Mouse (Mus musculus) CD8-positive naive resting alpha-beta T cell, adult 2 months (primary cell): ENCODE measurements around the gene Zfp704.

ENCODE experiments used
- DNase-seq, 2 experiments: peaks; one replicate each; pipeline ENCODE4 v3.0.0; 2022; ENCODE audit warnings: low read depth in 2 of 2, low spot score in 2 of 2

Zfp704 gene

GRCm38 (mm10) chr3:9520051-9520727, 89.7 kb downstream of the Zfp704 start:
- DNase-seq = peak; percentile 13 to 48

- no peak for DNase-seq
Measured at GRCm38 (mm10) chr3:9519491-9519890, 90.4 kb downstream of the Zfp704 start.

- DNase-seq = no peak
Measured at GRCm38 (mm10) chr3:9518936-9519335, 90.9 kb downstream of the Zfp704 start.

- DNase-seq = no peak
Measured at GRCm38 (mm10) chr3:9516119-9516855, 93.6 kb downstream of the Zfp704 start.

GRCm38 (mm10) chr3:9515527-9515926, 94.4 kb downstream of the Zfp704 start:
- DNase-seq = no peak

GRCm38 (mm10) chr3:9513703-9514110, 96.2 kb downstream of the Zfp704 start:
- no peak for DNase-seq

GRCm38 (mm10) chr3:9512199-9512598, 97.7 kb downstream of the Zfp704 start:
- no peak for DNase-seq

- DNase-seq = no peak
Measured at GRCm38 (mm10) chr3:9505692-9506211, 104.1 kb downstream of the Zfp704 start.

- no peak for DNase-seq
Measured at GRCm38 (mm10) chr3:9504371-9504770, 105.5 kb downstream of the Zfp704 start.

GRCm38 (mm10) chr3:9500725-9501124, 109.2 kb downstream of the Zfp704 start:
- DNase-seq = no peak

GRCm38 (mm10) chr3:9499994-9500553, 109.8 kb downstream of the Zfp704 start:
- DNase-seq = no peak

GRCm38 (mm10) chr3:9499489-9499888, 110.4 kb downstream of the Zfp704 start:
- no peak for DNase-seq

GRCm38 (mm10) chr3:9497260-9497659, 112.6 kb downstream of the Zfp704 start:
- no peak for DNase-seq

- no peak for DNase-seq
Measured at GRCm38 (mm10) chr3:9491766-9492283, 118.1 kb downstream of the Zfp704 start.

- no peak for DNase-seq
Measured at GRCm38 (mm10) chr3:9487644-9488043, 122.2 kb downstream of the Zfp704 start.

- DNase-seq = no peak
Measured at GRCm38 (mm10) chr3:9485506-9485905, 124.4 kb downstream of the Zfp704 start.

- DNase-seq = no peak
Measured at GRCm38 (mm10) chr3:9481956-9482355, 127.9 kb downstream of the Zfp704 start.

- DNase-seq = no peak
Measured at GRCm38 (mm10) chr3:9481358-9481757, 128.5 kb downstream of the Zfp704 start.

- no peak for DNase-seq
Measured at GRCm38 (mm10) chr3:9480936-9481335, 128.9 kb downstream of the Zfp704 start.

GRCm38 (mm10) chr3:9477386-9477785, 132.5 kb downstream of the Zfp704 start:
- no peak for DNase-seq

GRCm38 (mm10) chr3:9476336-9476735, 133.5 kb downstream of the Zfp704 start:
- no peak for DNase-seq

GRCm38 (mm10) chr3:9475501-9475900, 134.4 kb downstream of the Zfp704 start:
- no peak for DNase-seq
